Mouse (Mus musculus) ES-Bruce4 (cell line): Measurements from ENCODE around the gene Jakmip3. TPM values are rescaled to one million over a fixed set of nuclear protein-coding genes. Genes with fewer than 3 reads are reported as not detected.

ENCODE experiments used
- H3K27ac ChIP-seq: 2 replicates; pipeline ENCODE4 v1.5.1; 2012; ENCODE audit warnings: low read length, inconsistent platforms; ENCODE audit not compliant: insufficient read depth
- H3K27me3 ChIP-seq: 2 replicates; pipeline ENCODE4 v1.6.1; 2012; ENCODE audit warnings: mild to moderate bottlenecking, low read length, inconsistent platforms; ENCODE audit not compliant: control insufficient read depth, poor library complexity, insufficient read depth, severe bottlenecking
- H3K36me3 ChIP-seq: 2 replicates; pipeline ENCODE4 v1.6.1; 2012; ENCODE audit warnings: inconsistent platforms, mild to moderate bottlenecking, low read length, moderate library complexity; ENCODE audit not compliant: control insufficient read depth, poor library complexity, insufficient read depth, severe bottlenecking
- H3K4me1 ChIP-seq: one replicate; pipeline ENCODE4 v1.8.1; 2011; ENCODE audit warnings: low read length; ENCODE audit not compliant: control insufficient read depth, insufficient read depth
- H3K4me3 ChIP-seq: 2 replicates; pipeline ENCODE4 v1.5.1; 2011; ENCODE audit warnings: low read depth, mild to moderate bottlenecking, low read length
- H3K9ac ChIP-seq: 2 replicates; pipeline ENCODE4 v1.6.1; 2012; ENCODE audit warnings: low read depth, mild to moderate bottlenecking, inconsistent platforms; ENCODE audit not compliant: poor library complexity, severe bottlenecking
- H3K9me3 ChIP-seq: replicated peaks from 2 replicates; pipeline ENCODE4 v1.6.1; 2012; ENCODE audit warnings: mild to moderate bottlenecking, low read length, inconsistent platforms; ENCODE audit not compliant: control insufficient read depth, poor library complexity, insufficient read depth, severe bottlenecking
- CTCF ChIP-seq: IDR thresholded peaks from one replicate; pipeline ENCODE4 v1.8.1; 2011; ENCODE audit warnings: low read depth, low read length
- EP300 ChIP-seq: IDR thresholded peaks from 2 replicates; pipeline ENCODE4 v1.6.1; 2011; ENCODE audit warnings: low read depth, low read length; ENCODE audit not compliant: insufficient read depth
- POLR2A ChIP-seq: IDR thresholded peaks from one replicate; pipeline ENCODE4 v1.8.1; 2011; ENCODE audit warnings: low read length; ENCODE audit not compliant: insufficient read depth
- polyA plus RNA-seq: library from polyadenylated mRNA; stranded (reverse); fragments of >200 nt; gene quantifications from 2 replicates; pipeline ENCODE4 v1.2.4, GENCODE M21; 2011; ENCODE audit warnings: low read depth; ENCODE audit not compliant: missing spikeins, insufficient read depth, insufficient read length

Gene Jakmip3
- polyA plus RNA-seq, 1 experiment = not detected

DNA sequence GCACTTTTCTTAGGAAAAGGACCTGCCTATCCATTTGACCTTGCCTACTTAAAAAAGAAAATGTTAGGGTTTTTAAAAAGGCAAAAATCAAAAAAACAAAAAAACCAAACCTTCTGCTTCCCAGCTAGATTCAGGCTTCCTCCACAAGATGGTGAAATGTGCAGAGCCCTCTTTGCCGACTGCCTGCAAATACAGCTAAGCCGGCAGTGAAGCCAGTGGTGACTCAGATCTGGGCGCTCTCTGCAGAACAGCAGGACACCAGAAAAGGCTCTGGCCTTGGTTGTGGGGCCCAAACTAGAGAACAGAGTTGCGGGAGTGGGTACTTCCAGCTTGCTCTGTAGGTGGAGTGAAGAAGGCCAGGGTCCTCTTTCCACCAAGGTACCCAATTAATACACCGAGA is 1.0 kb downstream of the Jakmip3 start:
- Histone ChIP-seq H3K4me3 (no peak overlapping the region), H3K27me3 (peaks cover 4% of the 10 kb centered on the region; the same call in 1 of the 2 replicates), H3K27ac (no peak overlapping the region), H3K36me3 (no peaks in the 10 kb centered on the region), H3K4me1 (no peaks in the 10 kb centered on the region), H3K9me3 (no peaks in the 10 kb centered on the region), H3K9ac (no peak overlapping the region)
- TF ChIP-seq POLR2A (no peak), EP300 (no peak), CTCF (no peak)

GRCm38 (mm10) chr7:138942301-138942700 is 1.8 kb downstream of the Jakmip3 start:
- Histone ChIP-seq H3K36me3 (no peaks in the 10 kb centered on the region), H3K27me3 (peaks cover 4% of the 10 kb centered on the region; the same call in 1 of the 2 replicates), H3K4me1 (no peaks in the 10 kb centered on the region), H3K27ac (no peak overlapping the region), H3K4me3 (no peak overlapping the region), H3K9me3 (no peaks in the 10 kb centered on the region), H3K9ac (no peak overlapping the region)
- TF ChIP-seq EP300 = no peak
- TF ChIP-seq POLR2A = no peak
- no peak for TF ChIP-seq CTCF

DNA sequence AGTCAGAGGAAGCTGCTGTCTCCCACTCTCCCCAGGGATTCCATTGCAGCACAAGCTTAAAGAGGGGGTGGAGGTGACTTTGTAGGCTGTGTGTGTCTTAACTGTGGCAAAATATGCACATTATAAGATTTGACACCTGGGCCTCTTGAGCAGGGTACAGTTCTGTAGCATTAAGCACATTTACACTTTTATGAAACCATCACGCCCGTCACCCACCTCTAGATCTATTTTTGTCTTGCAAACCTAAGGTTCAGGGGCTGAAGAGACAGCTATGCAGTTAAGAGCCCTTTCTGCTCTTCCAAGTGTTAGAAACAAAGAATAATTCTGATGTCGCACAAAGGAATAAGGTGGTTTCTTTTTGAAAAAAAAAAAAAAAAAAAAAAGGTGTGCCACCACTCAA is 5.1 kb downstream of the Jakmip3 start:
- TF ChIP-seq EP300 (no peak), CTCF (no peak), POLR2A (no peak)
- H3K36me3 ChIP-seq = no peaks in the 10 kb centered on the region
- no peaks in the 10 kb centered on the region for H3K4me1 ChIP-seq
- no peak overlapping the region for H3K9ac ChIP-seq
- no peaks in the 10 kb centered on the region for H3K9me3 ChIP-seq
- H3K4me3 ChIP-seq = no peak overlapping the region
- no peak overlapping the region for H3K27ac ChIP-seq
- peaks cover 4% of the 10 kb centered on the region; the same call in 1 of the 2 replicates for H3K27me3 ChIP-seq

DNA sequence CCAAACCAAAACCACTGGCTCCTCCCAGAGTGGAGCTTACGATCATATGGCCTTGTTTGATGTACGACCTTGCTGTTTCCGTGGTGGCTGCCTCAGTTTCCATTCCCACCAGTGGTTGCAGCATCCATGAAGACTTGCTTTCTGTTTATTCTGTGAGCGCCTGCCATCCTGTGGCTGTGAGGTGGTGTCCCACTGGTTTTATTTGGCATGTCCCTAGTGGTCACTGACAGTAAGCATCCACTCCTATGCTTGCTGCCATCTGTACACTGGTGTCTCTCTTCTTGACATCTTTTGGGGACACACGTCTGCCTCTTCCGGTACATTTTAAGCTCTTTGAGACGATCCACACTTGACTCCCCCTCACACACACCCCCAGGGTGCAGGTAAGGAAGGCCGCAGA is 7.2 kb downstream of the Jakmip3 start:
- Histone ChIP-seq H3K9me3 (no peaks in the 10 kb centered on the region), H3K4me1 (no peaks in the 10 kb centered on the region), H3K9ac (no peak overlapping the region), H3K36me3 (no peaks in the 10 kb centered on the region), H3K27ac (no peak overlapping the region), H3K27me3 (no peaks in the 10 kb centered on the region), H3K4me3 (no peak overlapping the region)
- TF ChIP-seq POLR2A (no peak), EP300 (no peak), CTCF (no peak)

DNA sequence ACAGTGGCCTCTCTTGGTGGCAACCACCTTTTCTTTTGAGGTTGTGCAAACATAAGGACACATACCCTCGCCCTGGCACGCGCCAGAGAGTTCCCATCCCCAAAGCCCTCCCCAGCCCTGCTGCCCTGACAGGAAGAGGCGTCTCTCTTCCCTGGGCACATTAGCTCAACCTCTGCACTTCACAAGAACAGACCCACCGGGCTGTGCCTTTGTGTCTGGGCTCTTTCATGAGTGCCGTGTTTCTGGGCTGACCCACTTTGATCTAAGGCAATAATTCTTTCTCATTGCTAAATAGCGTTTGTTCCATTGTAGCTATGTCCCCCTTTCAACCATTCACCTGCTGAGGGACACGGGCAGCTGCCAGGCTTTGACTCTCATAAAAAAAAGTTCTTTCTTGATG is 7.8 kb downstream of the Jakmip3 start:
- H3K36me3 ChIP-seq = no peaks in the 10 kb centered on the region
- H3K9me3 ChIP-seq = no peaks in the 10 kb centered on the region
- no peaks in the 10 kb centered on the region for H3K27me3 ChIP-seq
- TF ChIP-seq CTCF = no peak
- no peak for TF ChIP-seq EP300
- TF ChIP-seq POLR2A = no peak
- no peak overlapping the region for H3K4me3 ChIP-seq
- no peak overlapping the region for H3K9ac ChIP-seq
- H3K4me1 ChIP-seq = no peaks in the 10 kb centered on the region
- no peak overlapping the region for H3K27ac ChIP-seq

GRCm38 (mm10) chr7:138955787-138956186 is 15.3 kb downstream of the Jakmip3 start:
- Histone ChIP-seq H3K9me3 (no peaks in the 10 kb centered on the region), H3K36me3 (no peaks in the 10 kb centered on the region)
- TF ChIP-seq CTCF (no peak), EP300 (no peak), POLR2A (no peak)

More at GRCm38 (mm10) chr7:138955787-138956186, 15.3 kb downstream of the Jakmip3 start:
- Histone ChIP-seq H3K27me3 (no peaks in the 10 kb centered on the region), H3K4me1 (no peaks in the 10 kb centered on the region), H3K9ac (no peak overlapping the region), H3K4me3 (no peak overlapping the region), H3K27ac (no peak overlapping the region)
